ENCODE assay signal across 9 mouse cellular contexts in genomic region chr3:104770035-104770434, GRCm38 (mm10). TPM values are rescaled to one million over a fixed set of nuclear protein-coding genes. Genes with fewer than 3 reads are reported as not detected.
DNase-seq lines count a peak whose midpoint lies in the region; ATAC-seq and TF ChIP-seq lines count a peak whose summit lies in the region.
"Had no signal": no experiment of that assay in that cellular context is flagged by ENCODE, and none has a peak within 500 bp of the region (broad histone marks: within the 10 kb centered on the region; RNA-seq: fewer than 3 reads in every experiment).

No protein-coding gene starts in this region.

- H3K36me3 ChIP-seq in forebrain, postnatal 0 days (ENCODE audit: insufficient read depth), result no peaks in the 10 kb centered on the region
- no peaks in the 10 kb centered on the region for H3K36me3 ChIP-seq in forebrain, embryonic 14.5 days (ENCODE audit: control insufficient read depth, insufficient read depth, low read length)
- H3K36me3 ChIP-seq: neural tube, embryonic 13.5 days had no signal

- H3K27me3 ChIP-seq in forebrain, postnatal 0 days (ENCODE audit: insufficient read depth, low read length), result no peaks in the 10 kb centered on the region
- no peaks in the 10 kb centered on the region for H3K27me3 ChIP-seq in forebrain, embryonic 14.5 days (replicated peaks; ENCODE audit: control insufficient read depth, insufficient read depth, low read length)

- H3K27ac ChIP-seq in forebrain, postnatal 0 days (ENCODE audit: low read depth, low read length), result no peak overlapping the region
- H3K27ac ChIP-seq in forebrain, embryonic 14.5 days (ENCODE audit: low read depth, low read length), result no peak overlapping the region
- H3K27ac ChIP-seq: neural tube, embryonic 13.5 days had no signal

- DNase-seq in forebrain, postnatal 0 days, result no peak
- no peak for DNase-seq in forebrain, embryonic 14.5 days (ENCODE audit: low spot score)
- DNase-seq in lung, adult 2 months, result peak; percentile 60
- DNase-seq in lung, postnatal 25 days (ENCODE audit: low spot score), result no peak
- peak; percentile 82 for DNase-seq in ZHBTc4 (ENCODE audit: low read depth, low spot score)
- peak; percentile 63 to 65 for DNase-seq in kidney, postnatal 25 days
- DNase-seq in thymus, postnatal 36 days, result peak; percentile 38 to 41
- no peak for DNase-seq in cerebellum, adult 11-12 months

- no peaks in the 10 kb centered on the region for H3K9me3 ChIP-seq in forebrain, postnatal 0 days (ENCODE audit: low read length)
- H3K9me3 ChIP-seq in forebrain, embryonic 14.5 days (replicated peaks; ENCODE audit: control insufficient read depth, low read length), result no peaks in the 10 kb centered on the region
- H3K9me3 ChIP-seq: neural tube, embryonic 13.5 days had no signal

- no peak overlapping the region for H3K4me3 ChIP-seq in forebrain, postnatal 0 days (ENCODE audit: low read depth, low read length)
- H3K4me3 ChIP-seq in forebrain, embryonic 14.5 days (ENCODE audit: low read depth, low read length), result no peak overlapping the region
- no peak overlapping the region for H3K4me3 ChIP-seq in lung, adult 2 months (replicated peaks; ENCODE audit: extremely low read depth, low read depth, low read length)
- H3K4me3 ChIP-seq: neural tube, embryonic 13.5 days had no signal

- H3K4me1 ChIP-seq in forebrain, postnatal 0 days (ENCODE audit: insufficient read depth), result no peaks in the 10 kb centered on the region
- H3K4me1 ChIP-seq in forebrain, embryonic 14.5 days (ENCODE audit: control insufficient read depth, insufficient read depth, low read length), result no peaks in the 10 kb centered on the region
- H3K4me1 ChIP-seq in lung, adult 2 months (ENCODE audit: control insufficient read depth, insufficient read depth, low read length), result no peaks in the 10 kb centered on the region
- H3K4me1 ChIP-seq: neural tube, embryonic 13.5 days had no signal

- no peak for TF ChIP-seq POLR2A in lung, adult 2 months (IDR thresholded peaks at IDR 0.05; ENCODE audit: borderline replicate concordance, extremely low read depth, low read depth, low read length)

- WGBS in forebrain, postnatal 0 days, result 57% methylated on average over 10 of the region's 10 CpGs
- WGBS in forebrain, embryonic 14.5 days, result 61% methylated on average over 10 of the region's 10 CpGs
- 62% methylated on average over 10 of the region's 10 CpGs for WGBS in lung, adult 2 months

- no peak for ATAC-seq in forebrain, postnatal 0 days
- no peak for ATAC-seq in forebrain, embryonic 14.5 days

- TF ChIP-seq CTCF in forebrain, postnatal 0 days (IDR thresholded peaks at IDR 0.05; ENCODE audit: low read depth), result peak; percentile 67
- peak; percentile 70 for TF ChIP-seq CTCF in lung, adult 2 months (IDR thresholded peaks at IDR 0.05; ENCODE audit: insufficient read depth, low read length)

- no peak overlapping the region for H3K4me2 ChIP-seq in forebrain, postnatal 0 days (ENCODE audit: low read depth)
- no peak overlapping the region for H3K4me2 ChIP-seq in forebrain, embryonic 14.5 days (ENCODE audit: low read length)
- H3K4me2 ChIP-seq: neural tube, embryonic 13.5 days had no signal

- H3K9ac ChIP-seq in forebrain, postnatal 0 days, result no peak overlapping the region
- H3K9ac ChIP-seq in forebrain, embryonic 14.5 days (ENCODE audit: low read length), result no peak overlapping the region
- H3K9ac ChIP-seq: neural tube, embryonic 13.5 days had no signal

RNA-seq across cellular contexts. Expression of gene Ppm1j, which starts 10.8 kb away (rescaled TPM):
- 2.5 and 2.6 TPM in 2 replicates for total RNA-seq in forebrain, postnatal 0 days (2014; rRNA removed)
- polyA plus RNA-seq in forebrain, postnatal 0 days (2015; fragmentation: Nextera tagmentation; extraction: Ambion mirVana), result 2.0 TPM in 2 replicates
- 0.62 and 0.69 TPM in 2 replicates for polyA plus RNA-seq in forebrain, embryonic 14.5 days (2014; fragmentation: Nextera tagmentation; extraction: Ambion mirVana)
- polyA plus RNA-seq in lung, adult 2 months (2012; rRNA removed), result 8.0 and 10.8 TPM in 2 replicates

RNA-seq across cellular contexts. Expression of gene Fam19a3, which starts 11.6 kb away (rescaled TPM):
- total RNA-seq in forebrain, postnatal 0 days (2014; rRNA removed), result 0.08 and 0.10 TPM in 2 replicates
- 0.05 and 0.18 TPM in 2 replicates for polyA plus RNA-seq in forebrain, postnatal 0 days (2015; fragmentation: Nextera tagmentation; extraction: Ambion mirVana)
- 0.05 and 0.06 TPM in 2 replicates for polyA plus RNA-seq in forebrain, embryonic 14.5 days (2014; fragmentation: Nextera tagmentation; extraction: Ambion mirVana)
- polyA plus RNA-seq in lung, adult 2 months (2012; rRNA removed), result 0.34 and 0.38 TPM in 2 replicates
- polyA plus RNA-seq: neural tube, embryonic 13.5 days had no signal

RNA-seq across cellular contexts. Expression of gene Rhoc, which starts 18.1 kb away (rescaled TPM):
- 38.0 and 42.7 TPM in 2 replicates for total RNA-seq in forebrain, postnatal 0 days (2014; rRNA removed)
- 42.5 and 45.1 TPM in 2 replicates for polyA plus RNA-seq in forebrain, postnatal 0 days (2015; fragmentation: Nextera tagmentation; extraction: Ambion mirVana)
- polyA plus RNA-seq in forebrain, embryonic 14.5 days (2014; fragmentation: Nextera tagmentation; extraction: Ambion mirVana), result 53.3 and 62.4 TPM in 2 replicates
- 107 and 140 TPM in 2 replicates for polyA plus RNA-seq in lung, adult 2 months (2012; rRNA removed)

RNA-seq across cellular contexts. Expression of gene Mov10, which starts 48.3 kb away (rescaled TPM):
- 3.9 and 7.7 TPM in 2 replicates for total RNA-seq in forebrain, postnatal 0 days (2014; rRNA removed)
- 3.9 and 4.6 TPM in 2 replicates for polyA plus RNA-seq in forebrain, postnatal 0 days (2015; fragmentation: Nextera tagmentation; extraction: Ambion mirVana)
- polyA plus RNA-seq in forebrain, embryonic 14.5 days (2014; fragmentation: Nextera tagmentation; extraction: Ambion mirVana), result 4.7 and 4.9 TPM in 2 replicates
- 12.7 and 13.5 TPM in 2 replicates for polyA plus RNA-seq in lung, adult 2 months (2012; rRNA removed)

Comparison
In these comparisons a context has a peak if more than half of its experiments do, and no peak if none do; other contexts are left out.
1. DNase-seq: peak in lung, adult 2 months (single experiment), ZHBTc4 (single experiment), kidney, postnatal 25 days (2 of 2) and thymus, postnatal 36 days (2 of 2); none in forebrain, postnatal 0 days (single experiment), forebrain, embryonic 14.5 days (single experiment), lung, postnatal 25 days (single experiment) and cerebellum, adult 11-12 months (single experiment).